Mouse (Mus musculus): ENCODE measurements around the gene Igsf9b. TPM values are rescaled to one million over a fixed set of nuclear protein-coding genes. Genes with fewer than 3 reads are reported as not detected.

The Igsf9b gene
- 0.06 and 0.08 TPM in 2 replicates for polyA plus RNA-seq (2015; fragmentation: Nextera tagmentation; extraction: Ambion mirVana)

DNA sequence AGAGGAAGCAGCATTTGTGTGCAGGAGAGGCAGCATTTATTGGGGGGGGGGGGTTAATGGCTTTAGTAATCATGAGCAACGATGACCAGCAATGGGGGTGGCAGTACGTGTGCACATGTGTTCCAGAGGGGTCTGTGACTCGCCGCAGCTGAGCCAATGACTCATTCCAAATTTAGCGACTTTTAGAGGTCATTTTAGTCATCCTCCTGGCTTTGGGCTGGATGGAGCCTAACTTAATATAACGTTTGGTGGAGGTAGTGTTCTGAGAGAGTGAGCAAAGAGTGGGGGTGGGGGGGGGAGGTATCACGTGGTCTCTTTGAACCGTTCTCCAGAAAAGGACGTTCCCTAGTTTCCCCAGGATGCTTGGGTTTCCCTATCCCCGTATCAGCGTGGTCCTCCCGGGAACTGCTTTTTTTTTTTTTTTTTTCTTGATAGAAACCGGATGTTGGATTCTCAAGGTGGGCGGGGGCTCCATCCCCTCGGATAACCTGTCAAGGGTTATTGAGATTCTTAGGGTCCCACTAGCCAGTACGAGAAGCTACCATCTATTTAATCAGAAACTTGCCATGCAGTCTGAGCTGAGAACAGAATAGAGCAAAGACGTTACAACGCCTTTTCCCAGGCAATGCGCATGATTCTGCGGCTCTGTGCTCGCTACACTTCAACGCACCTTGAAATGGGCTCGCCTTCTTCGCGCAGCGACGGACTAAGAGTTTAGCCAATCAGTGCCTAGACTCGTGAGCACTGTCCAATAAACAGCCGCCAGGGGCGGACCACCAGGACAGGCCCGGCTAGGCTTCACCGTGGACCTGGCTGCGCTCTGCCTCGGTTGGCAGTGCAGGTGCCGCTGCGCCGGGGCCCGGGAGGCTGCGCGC is at the start of gene Igsf9b:
TSS of gene Igsf9b (plus strand) at position 794 of the 875 bp plus-strand sequence.
- peak within 1 kb of the TSS; percentile 50 for H3K4me2 ChIP-seq (ENCODE audit: low read depth, low read length)
- ATAC-seq (ENCODE audit: low read depth): peak; percentile 83
- no peaks in the 10 kb centered on the region for H3K4me1 ChIP-seq (ENCODE audit: control insufficient read depth, low read depth, low read length)
- H3K9ac ChIP-seq (ENCODE audit: low read depth, low read length): no peak within 1 kb of the TSS
- no peaks in the 10 kb centered on the region for H3K9me3 ChIP-seq (replicated peaks; ENCODE audit: control insufficient read depth, low read length)
- peaks cover 43% of the 10 kb centered on the region for H3K27me3 ChIP-seq (ENCODE audit: control insufficient read depth, insufficient read depth, low read depth, low read length)
- peak within 1 kb of the TSS; percentile 48 for H3K4me3 ChIP-seq (ENCODE audit: low read depth, low read length)
- H3K27ac ChIP-seq (ENCODE audit: low read length): no peak within 1 kb of the TSS
- WGBS (ENCODE audit: insufficient replicate concordance): 1% methylated on average over 40 of the region's 40 CpGs
- H3K36me3 ChIP-seq (ENCODE audit: control insufficient read depth, insufficient read depth): no peaks in the 10 kb centered on the region

DNA sequence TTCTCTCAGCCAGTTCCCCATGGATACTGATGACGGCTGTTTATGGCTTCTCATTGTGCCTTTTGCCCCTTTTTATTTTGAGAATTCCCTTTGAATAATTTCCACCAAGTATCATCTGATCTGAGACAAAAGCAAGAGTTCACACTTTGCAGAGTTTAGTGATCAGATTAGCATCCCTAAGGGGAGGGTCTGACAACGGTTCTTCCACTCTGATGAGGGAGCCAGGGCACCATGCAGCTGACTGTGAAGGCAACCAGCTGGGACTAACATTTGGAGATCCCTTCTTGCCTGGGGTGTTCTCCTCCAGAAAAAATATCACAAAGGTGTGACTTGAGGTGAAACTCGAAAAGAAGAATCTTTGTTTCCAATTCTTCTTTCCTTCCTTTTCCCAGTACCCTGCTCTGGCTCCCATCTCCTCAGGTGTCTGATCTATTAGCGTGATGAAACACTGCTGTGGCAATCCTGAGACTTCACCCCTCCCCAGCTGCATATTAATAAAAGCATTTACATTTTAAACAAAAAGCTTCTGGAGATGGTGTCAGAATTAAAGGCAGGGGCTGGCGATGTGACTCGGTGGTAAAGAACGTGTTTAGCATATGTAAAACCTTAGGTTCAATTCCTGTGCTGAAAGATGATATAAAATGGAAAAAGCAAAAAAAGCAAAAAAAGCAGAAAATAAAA is 46.8 kb upstream of the Igsf9b start:
- no peak for ATAC-seq (ENCODE audit: low read depth)
- no peak overlapping the region for H3K9ac ChIP-seq (ENCODE audit: low read depth, low read length)
- H3K4me1 ChIP-seq (ENCODE audit: control insufficient read depth, low read depth, low read length): no peaks in the 10 kb centered on the region
- 57% methylated on average over 7 of the region's 7 CpGs for WGBS (ENCODE audit: insufficient replicate concordance)
- no peaks in the 10 kb centered on the region for H3K36me3 ChIP-seq (ENCODE audit: control insufficient read depth, insufficient read depth)
- no peak overlapping the region for H3K27ac ChIP-seq (ENCODE audit: low read length)
- H3K9me3 ChIP-seq (replicated peaks; ENCODE audit: control insufficient read depth, low read length): no peaks in the 10 kb centered on the region
- H3K27me3 ChIP-seq (ENCODE audit: control insufficient read depth, insufficient read depth, low read depth, low read length): no peaks in the 10 kb centered on the region
- H3K4me3 ChIP-seq (ENCODE audit: low read depth, low read length): no peak overlapping the region
- no peak overlapping the region for H3K4me2 ChIP-seq (ENCODE audit: low read depth, low read length)

DNA sequence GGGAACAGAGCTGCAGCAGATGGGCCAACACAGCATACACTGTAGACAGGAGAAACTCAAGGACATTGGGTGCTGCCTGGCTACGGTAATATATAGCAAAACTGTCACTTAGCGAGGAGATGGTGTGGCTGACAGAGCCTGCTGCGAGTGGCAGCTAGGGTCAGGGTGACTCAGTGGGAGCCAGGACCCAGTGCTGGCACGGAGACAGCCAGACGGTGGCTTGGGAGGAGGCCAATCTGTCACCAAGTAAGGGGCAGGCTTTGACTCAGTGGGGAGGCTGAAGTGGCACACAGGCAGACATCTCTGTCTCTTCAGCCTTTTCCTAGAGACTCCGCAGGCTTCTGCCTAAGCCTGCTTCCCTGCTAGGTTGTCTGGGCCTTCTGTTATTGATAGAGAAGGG is 42.5 kb upstream of the Igsf9b start:
- Histone ChIP-seq H3K27me3 (ENCODE audit: control insufficient read depth, insufficient read depth, low read depth, low read length) (no peaks in the 10 kb centered on the region), H3K4me3 (ENCODE audit: low read depth, low read length) (no peak overlapping the region), H3K4me1 (ENCODE audit: control insufficient read depth, low read depth, low read length) (no peaks in the 10 kb centered on the region), H3K9me3 (replicated peaks; ENCODE audit: control insufficient read depth, low read length) (no peaks in the 10 kb centered on the region), H3K4me2 (ENCODE audit: low read depth, low read length) (no peak overlapping the region), H3K36me3 (ENCODE audit: control insufficient read depth, insufficient read depth) (no peaks in the 10 kb centered on the region), H3K27ac (ENCODE audit: low read length) (no peak overlapping the region), H3K9ac (ENCODE audit: low read depth, low read length) (no peak overlapping the region)
- WGBS (ENCODE audit: insufficient replicate concordance): 56% methylated on average over 6 of the region's 6 CpGs
- ATAC-seq (ENCODE audit: low read depth): no peak

DNA sequence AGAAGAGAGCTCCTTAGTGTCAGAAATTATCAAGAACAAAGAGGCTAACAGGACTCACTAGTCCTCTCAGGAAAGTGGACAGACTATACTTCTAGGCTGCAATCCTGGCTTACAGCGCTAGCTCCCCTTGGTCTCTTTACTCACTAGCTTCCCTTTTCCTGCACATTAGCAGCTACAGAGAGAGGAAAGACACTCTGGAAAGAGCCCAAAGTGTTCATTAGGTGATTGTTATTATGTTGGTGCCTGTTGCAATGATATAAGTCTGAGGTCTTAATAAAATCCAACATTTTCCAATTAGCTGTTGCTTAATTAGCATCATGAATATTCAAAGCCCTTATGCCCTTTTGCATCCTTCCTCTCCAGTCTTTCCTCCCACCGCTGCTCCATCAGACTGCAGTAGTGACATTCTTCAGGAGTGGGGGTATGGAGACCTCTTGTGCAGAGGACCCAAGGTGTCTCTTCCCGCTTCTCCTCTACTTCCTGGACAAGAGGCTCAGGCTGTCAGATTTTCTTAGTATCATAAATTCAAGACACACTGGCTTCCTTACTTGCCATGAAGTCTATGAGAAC is 38.5 kb upstream of the Igsf9b start:
- H3K4me3 ChIP-seq (ENCODE audit: low read depth, low read length): no peak overlapping the region
- WGBS (ENCODE audit: insufficient replicate concordance): 48% methylated on average over 3 of the region's 3 CpGs
- H3K9me3 ChIP-seq (replicated peaks; ENCODE audit: control insufficient read depth, low read length): no peaks in the 10 kb centered on the region
- H3K27me3 ChIP-seq (ENCODE audit: control insufficient read depth, insufficient read depth, low read depth, low read length): no peaks in the 10 kb centered on the region
- no peaks in the 10 kb centered on the region for H3K36me3 ChIP-seq (ENCODE audit: control insufficient read depth, insufficient read depth)
- H3K4me2 ChIP-seq (ENCODE audit: low read depth, low read length): no peak overlapping the region
- no peak for ATAC-seq (ENCODE audit: low read depth)
- H3K9ac ChIP-seq (ENCODE audit: low read depth, low read length): no peak overlapping the region
- H3K4me1 ChIP-seq (ENCODE audit: control insufficient read depth, low read depth, low read length): no peaks in the 10 kb centered on the region
- no peak overlapping the region for H3K27ac ChIP-seq (ENCODE audit: low read length)

DNA sequence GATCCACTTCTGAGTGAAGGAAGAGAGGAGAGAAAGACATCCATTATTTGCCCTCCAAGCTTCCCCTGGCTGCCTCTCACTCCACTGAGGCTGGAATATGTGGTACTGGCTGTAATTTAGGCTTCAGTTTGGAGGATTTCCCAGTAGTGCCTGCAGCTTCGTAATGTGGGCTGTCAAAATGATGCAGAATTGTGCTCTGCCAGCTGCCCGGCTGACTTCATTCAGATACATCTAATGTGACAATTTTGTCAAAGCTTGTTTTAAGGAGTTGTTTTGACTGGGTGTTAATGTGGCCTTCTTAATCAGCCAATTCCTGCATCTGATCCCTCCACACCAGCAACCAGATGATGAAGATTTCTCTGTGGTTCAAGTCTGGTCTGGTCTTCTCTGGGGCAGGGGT is 37.1 kb upstream of the Igsf9b start:
- H3K9me3 ChIP-seq (replicated peaks; ENCODE audit: control insufficient read depth, low read length): no peaks in the 10 kb centered on the region
- H3K4me3 ChIP-seq (ENCODE audit: low read depth, low read length): no peak overlapping the region
- no peak for ATAC-seq (ENCODE audit: low read depth)
- no peak overlapping the region for H3K27ac ChIP-seq (ENCODE audit: low read length)
- no peak overlapping the region for H3K4me2 ChIP-seq (ENCODE audit: low read depth, low read length)
- H3K9ac ChIP-seq (ENCODE audit: low read depth, low read length): no peak overlapping the region
- no peaks in the 10 kb centered on the region for H3K4me1 ChIP-seq (ENCODE audit: control insufficient read depth, low read depth, low read length)
- H3K27me3 ChIP-seq (ENCODE audit: control insufficient read depth, insufficient read depth, low read depth, low read length): no peaks in the 10 kb centered on the region
- 55% methylated on average over 2 of the region's 2 CpGs for WGBS (ENCODE audit: insufficient replicate concordance)
- H3K36me3 ChIP-seq (ENCODE audit: control insufficient read depth, insufficient read depth): no peaks in the 10 kb centered on the region

DNA sequence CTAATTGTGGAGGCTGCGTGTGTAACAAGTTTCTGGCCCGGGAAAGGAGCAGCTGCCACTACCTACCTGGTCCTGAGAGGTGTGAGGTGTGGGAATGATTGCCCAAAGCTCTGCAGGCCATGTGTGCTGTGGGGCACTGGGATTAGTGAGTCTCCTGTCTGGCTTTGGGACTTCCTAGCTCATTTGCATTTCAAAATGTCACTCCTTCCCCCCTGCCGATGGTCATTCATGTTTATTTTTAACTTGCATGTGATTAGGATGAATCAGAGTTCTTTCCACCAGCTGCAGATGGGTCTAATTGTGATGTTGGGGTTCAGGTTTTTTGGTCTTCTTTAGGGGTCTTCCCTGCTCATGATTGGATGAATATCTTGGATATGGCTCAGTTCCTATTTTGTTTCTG is 34.0 kb upstream of the Igsf9b start:
- no peak overlapping the region for H3K27ac ChIP-seq (ENCODE audit: low read length)
- no peaks in the 10 kb centered on the region for H3K9me3 ChIP-seq (replicated peaks; ENCODE audit: control insufficient read depth, low read length)
- no peak overlapping the region for H3K4me3 ChIP-seq (ENCODE audit: low read depth, low read length)
- no peak for ATAC-seq (ENCODE audit: low read depth)
- H3K4me2 ChIP-seq (ENCODE audit: low read depth, low read length): no peak overlapping the region
- 38% methylated on average over 3 of the region's 3 CpGs for WGBS (ENCODE audit: insufficient replicate concordance)
- no peak overlapping the region for H3K9ac ChIP-seq (ENCODE audit: low read depth, low read length)
- H3K36me3 ChIP-seq (ENCODE audit: control insufficient read depth, insufficient read depth): no peaks in the 10 kb centered on the region
- no peaks in the 10 kb centered on the region for H3K4me1 ChIP-seq (ENCODE audit: control insufficient read depth, low read depth, low read length)
- no peaks in the 10 kb centered on the region for H3K27me3 ChIP-seq (ENCODE audit: control insufficient read depth, insufficient read depth, low read depth, low read length)

DNA sequence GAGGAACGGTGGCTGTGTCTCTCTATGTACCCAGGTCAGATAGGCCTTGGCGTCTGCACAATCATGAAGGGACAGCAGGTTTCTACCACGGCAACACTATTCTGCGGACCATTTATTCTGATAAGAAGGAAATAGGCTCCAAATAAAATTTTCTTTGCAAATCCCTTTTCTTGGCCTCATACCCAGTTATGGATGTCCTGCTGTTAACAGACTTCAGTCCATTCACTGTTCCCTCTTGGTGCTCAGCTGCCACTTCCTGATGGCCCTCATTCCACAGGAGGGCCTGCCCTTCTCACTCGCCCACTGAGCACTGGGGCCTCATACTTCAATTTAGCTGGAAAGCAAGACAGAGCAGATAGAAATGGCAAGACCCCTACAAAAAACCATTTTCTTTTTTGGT is 31.1 kb upstream of the Igsf9b start:
- H3K4me1 ChIP-seq (ENCODE audit: control insufficient read depth, low read depth, low read length): no peaks in the 10 kb centered on the region
- no peaks in the 10 kb centered on the region for H3K27me3 ChIP-seq (ENCODE audit: control insufficient read depth, insufficient read depth, low read depth, low read length)
- no peak overlapping the region for H3K27ac ChIP-seq (ENCODE audit: low read length)
- 68% methylated on average over 5 of the region's 5 CpGs for WGBS (ENCODE audit: insufficient replicate concordance)
- H3K4me3 ChIP-seq (ENCODE audit: low read depth, low read length): no peak overlapping the region
- H3K9me3 ChIP-seq (replicated peaks; ENCODE audit: control insufficient read depth, low read length): no peaks in the 10 kb centered on the region
- H3K36me3 ChIP-seq (ENCODE audit: control insufficient read depth, insufficient read depth): no peaks in the 10 kb centered on the region
- no peak overlapping the region for H3K9ac ChIP-seq (ENCODE audit: low read depth, low read length)
- H3K4me2 ChIP-seq (ENCODE audit: low read depth, low read length): no peak overlapping the region
- ATAC-seq (ENCODE audit: low read depth): no peak

DNA sequence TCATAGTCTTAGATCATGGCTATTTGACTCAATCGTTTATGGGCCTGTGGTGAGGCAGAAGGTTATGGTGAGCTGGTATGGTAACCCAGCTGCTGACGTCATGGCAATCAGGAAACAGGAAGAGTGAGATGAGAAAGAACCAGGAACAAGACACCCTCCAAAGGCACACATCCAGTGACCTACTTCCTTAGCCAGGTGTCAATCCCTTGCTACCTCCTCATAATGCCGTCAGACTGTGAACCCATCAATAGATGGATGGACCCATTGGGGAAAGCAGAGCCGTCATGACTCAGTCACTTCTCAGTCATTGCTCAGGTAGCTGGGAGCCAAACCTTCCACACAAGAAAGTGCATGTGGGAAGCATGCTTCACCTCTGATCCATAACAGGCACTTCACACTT is 30.5 kb upstream of the Igsf9b start:
- ATAC-seq (ENCODE audit: low read depth): no peak
- Histone ChIP-seq H3K4me2 (ENCODE audit: low read depth, low read length) (no peak overlapping the region), H3K36me3 (ENCODE audit: control insufficient read depth, insufficient read depth) (no peaks in the 10 kb centered on the region), H3K4me3 (ENCODE audit: low read depth, low read length) (no peak overlapping the region), H3K4me1 (ENCODE audit: control insufficient read depth, low read depth, low read length) (no peaks in the 10 kb centered on the region), H3K9me3 (replicated peaks; ENCODE audit: control insufficient read depth, low read length) (no peaks in the 10 kb centered on the region), H3K27me3 (ENCODE audit: control insufficient read depth, insufficient read depth, low read depth, low read length) (no peaks in the 10 kb centered on the region), H3K9ac (ENCODE audit: low read depth, low read length) (no peak overlapping the region), H3K27ac (ENCODE audit: low read length) (no peak overlapping the region)
- WGBS (ENCODE audit: insufficient replicate concordance): 62% methylated on average over 4 of the region's 4 CpGs

DNA sequence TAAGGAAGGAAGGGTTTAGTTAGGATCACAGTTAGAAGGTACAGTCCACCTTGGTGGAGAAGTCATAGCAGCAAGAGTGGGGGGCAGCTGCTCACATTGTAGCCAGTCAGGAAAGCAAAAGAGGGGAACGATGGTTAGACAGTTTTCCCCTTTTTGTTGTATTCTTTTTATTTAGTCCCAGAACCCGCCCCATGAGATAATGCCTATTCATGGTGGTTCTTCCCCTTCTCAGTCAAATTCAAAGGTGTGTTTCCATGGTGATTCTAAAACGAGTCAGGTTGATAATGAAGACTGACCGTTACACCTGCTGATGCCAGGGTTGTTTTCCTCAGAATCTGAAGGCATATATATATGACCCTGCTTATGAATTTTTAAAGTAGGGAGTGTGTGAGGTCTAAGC is 29.7 kb upstream of the Igsf9b start:
- Histone ChIP-seq H3K9ac (ENCODE audit: low read depth, low read length) (no peak overlapping the region), H3K27ac (ENCODE audit: low read length) (no peak overlapping the region), H3K4me1 (ENCODE audit: control insufficient read depth, low read depth, low read length) (no peaks in the 10 kb centered on the region), H3K4me3 (ENCODE audit: low read depth, low read length) (no peak overlapping the region), H3K4me2 (ENCODE audit: low read depth, low read length) (no peak overlapping the region), H3K36me3 (ENCODE audit: control insufficient read depth, insufficient read depth) (no peaks in the 10 kb centered on the region), H3K9me3 (replicated peaks; ENCODE audit: control insufficient read depth, low read length) (no peaks in the 10 kb centered on the region), H3K27me3 (ENCODE audit: control insufficient read depth, insufficient read depth, low read depth, low read length) (no peaks in the 10 kb centered on the region)
- 56% methylated on average over 4 of the region's 4 CpGs for WGBS (ENCODE audit: insufficient replicate concordance)
- ATAC-seq (ENCODE audit: low read depth): no peak

Measured in liver, embryonic 16.5 days (tissue).